Mouse (Mus musculus) ovary, postnatal 36 days (tissue): ENCODE measurements around the gene Tbc1d13.
"Not testable (repeated sequence)": the region's sequence is repeated elsewhere in the genome, so short reads cannot be mapped to it uniquely, and the experiment has no call there.

ENCODE experiments used
- DNase-seq: peaks from one replicate; pipeline ENCODE4 v3.0.0; 2022; ENCODE audit warnings: low spot score, mixed read lengths

Tbc1d13 gene

GRCm38 (mm10) chr2:30130156-30130555, 3.4 kb upstream of the Tbc1d13 start:
- no peak for DNase-seq

DNA sequence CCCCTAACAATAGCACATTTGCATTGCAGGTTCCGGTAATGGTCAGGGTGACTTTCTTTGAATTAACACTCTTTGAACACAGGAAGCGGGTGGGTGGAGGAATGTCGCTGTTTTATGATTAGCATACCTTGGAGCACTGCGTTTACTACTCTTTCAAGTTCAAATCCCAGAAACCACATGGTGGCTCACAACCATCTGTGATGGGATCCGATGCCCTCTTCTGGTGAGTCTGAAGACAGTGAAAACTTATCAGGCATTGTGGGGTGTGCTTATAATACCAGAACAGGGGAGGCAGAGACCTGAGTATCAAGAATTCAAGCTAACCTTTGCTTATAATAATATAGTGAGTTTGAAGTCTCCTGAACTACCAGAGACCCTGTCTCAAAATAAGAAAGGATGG, 2.3 kb upstream of the Tbc1d13 start:
- not testable (repeated sequence) for DNase-seq

DNA sequence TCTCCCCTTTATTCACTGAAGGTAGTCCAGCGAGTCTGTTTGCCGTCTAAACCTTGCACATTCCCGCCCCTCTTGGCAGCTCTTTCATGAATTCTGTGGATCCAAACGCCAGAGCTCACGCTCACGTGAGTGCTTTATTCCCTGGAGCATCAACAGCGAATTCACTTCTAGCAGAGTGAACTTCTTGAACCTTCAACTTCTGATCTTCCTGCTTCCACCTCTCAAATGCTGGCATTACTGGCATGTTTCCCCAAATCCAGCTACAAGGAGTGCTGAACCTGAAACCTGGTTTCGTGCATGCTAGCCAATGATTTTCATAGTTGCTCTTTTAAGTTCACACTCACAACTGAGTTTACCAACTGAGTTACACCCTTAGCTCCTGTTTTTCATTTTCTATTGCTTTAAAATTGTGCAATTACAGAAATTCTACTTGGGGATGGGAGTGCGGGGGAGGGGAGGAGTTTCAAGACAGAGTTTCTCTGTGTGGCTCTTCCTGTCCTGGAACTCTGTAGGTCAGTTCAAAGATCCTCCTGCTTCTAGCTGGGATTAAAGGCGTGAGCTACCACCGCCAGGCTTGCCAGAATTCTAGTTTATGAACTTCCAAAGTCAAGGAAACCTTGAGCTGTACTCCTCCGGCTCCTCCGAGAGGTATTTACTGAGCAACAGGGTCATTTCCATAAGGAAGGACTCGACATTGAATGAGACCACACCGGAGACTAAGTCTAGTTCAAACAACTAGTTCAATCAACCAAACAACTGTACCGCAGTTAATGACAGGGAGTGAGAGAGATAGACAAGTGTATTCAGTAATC, 539 bp upstream of the Tbc1d13 start:
- no peak for DNase-seq

DNA sequence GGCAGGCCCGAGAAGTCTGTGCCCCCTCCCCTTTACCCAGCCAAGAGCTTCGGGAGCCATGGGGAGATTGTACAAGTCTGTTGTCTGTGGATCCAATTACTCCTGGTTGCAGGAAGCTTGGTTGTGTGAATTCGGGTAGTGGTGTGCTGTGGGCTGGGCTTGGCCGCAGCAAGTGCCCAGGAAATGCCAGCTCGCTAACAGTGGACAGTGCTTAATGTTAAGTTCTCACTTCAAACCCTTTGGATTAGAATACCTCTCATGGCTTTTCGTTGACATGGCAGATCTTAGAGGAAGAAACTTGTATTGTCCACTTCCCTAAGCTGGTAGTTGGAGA, 799 bp downstream of the Tbc1d13 start:
- DNase-seq: no peak

DNA sequence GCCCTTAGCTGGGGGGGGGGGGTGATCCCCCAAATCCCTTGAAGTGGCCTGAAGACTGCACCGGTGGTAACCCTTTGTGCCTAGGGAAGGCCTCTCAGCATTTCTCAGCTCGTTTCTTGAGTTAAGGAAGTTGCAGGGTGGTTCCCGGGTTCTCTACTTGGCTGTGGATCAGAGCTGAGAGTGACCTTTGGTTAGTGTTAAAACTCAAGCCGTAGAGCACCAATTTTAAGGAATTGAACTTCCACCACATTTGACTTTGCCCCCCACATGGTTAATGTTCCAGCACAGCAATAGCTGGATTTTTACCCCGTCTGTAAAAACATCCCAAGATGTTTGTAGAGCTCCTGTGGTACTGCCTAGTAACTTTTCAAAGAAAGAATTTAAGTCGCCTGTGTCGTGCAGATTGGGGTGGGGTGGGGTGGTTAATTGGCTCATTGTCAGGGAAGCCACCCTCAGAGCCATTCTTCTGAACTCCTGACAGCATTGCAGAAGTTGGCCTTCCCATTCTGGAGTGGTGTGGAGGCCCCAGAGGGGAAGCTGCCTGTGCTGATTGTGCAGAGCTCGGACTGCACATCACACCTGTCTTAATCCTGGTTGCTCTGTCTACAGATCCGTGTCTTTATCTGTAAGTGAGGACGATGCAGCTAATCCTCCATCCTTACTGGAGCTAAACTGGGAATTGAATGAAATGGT, 1.5 kb downstream of the Tbc1d13 start:
- no peak for DNase-seq

DNA sequence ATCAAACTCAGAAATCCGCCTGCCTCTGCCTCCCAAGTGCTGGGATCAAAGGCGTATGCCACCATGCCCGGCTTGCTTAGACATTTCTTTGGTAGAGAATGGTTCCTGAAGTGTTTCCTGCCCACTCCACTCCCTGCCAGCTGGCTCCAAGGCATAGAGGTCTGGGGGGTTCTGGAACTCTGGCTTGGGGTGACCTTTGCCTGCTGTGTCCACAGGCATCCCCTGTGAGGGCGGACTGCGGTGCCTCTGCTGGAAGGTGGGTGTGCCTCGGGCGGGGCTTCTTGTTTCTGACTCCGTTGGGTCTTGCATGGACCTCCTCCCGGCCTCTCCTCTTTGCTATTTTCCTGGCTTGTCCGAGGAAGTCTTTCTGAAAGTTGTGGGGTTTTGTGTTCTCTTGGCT, 2.9 kb downstream of the Tbc1d13 start:
- DNase-seq: no peak

- not testable (repeated sequence) for DNase-seq
Measured at GRCm38 (mm10) chr2:30140021-30140420, 6.5 kb downstream of the Tbc1d13 start.

- DNase-seq: no peak
Measured at GRCm38 (mm10) chr2:30144436-30144835, 10.9 kb downstream of the Tbc1d13 start.

GRCm38 (mm10) chr2:30147466-30147865, 13.9 kb downstream of the Tbc1d13 start:
- peak; percentile 67 for DNase-seq

DNA sequence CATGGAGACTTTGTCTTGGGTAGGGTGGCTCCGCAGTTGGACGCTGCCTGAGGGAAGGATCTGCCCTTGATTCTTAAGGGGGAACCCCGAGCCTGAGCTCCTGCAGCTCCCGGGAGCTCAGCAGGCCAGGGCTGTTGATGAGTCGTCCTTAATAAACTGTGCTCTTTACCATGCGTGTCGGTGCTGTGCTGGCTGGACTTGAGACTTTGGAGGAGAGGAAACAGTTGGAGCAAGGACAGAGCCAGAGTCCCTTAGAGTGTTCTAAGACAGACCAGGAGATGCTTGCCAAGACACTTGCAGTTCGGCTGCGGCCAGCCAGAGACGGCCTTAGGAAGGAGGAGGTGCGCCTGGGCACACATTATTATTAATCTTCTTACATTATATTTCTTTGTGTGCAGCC, 18.3 kb downstream of the Tbc1d13 start:
- DNase-seq: peak; percentile 26

GRCm38 (mm10) chr2:30152616-30153015, 19.1 kb downstream of the Tbc1d13 start:
- no peak for DNase-seq

- DNase-seq: not testable (repeated sequence)
Measured at GRCm38 (mm10) chr2:30159871-30160270, 26.3 kb downstream of the Tbc1d13 start.

DNA sequence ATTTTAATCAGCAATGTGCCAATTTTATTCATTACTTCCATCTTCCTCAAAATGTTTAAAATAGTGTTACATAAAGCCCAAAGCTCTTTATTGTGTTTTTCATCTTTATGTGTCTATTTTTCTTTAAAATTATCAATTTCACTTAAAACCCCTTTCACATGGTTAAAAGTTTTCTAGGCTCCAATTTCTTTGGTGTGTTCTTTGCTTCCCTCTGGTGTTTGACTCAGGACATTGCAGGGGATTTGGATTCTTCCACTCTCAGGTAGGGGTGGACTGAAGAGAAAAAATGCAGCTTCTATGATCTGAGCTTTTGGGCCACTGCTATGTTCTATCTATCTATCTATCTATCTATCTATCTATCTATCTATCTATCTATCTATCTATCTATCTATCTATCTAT, 28.3 kb downstream of the Tbc1d13 start:
- no peak for DNase-seq

DNA sequence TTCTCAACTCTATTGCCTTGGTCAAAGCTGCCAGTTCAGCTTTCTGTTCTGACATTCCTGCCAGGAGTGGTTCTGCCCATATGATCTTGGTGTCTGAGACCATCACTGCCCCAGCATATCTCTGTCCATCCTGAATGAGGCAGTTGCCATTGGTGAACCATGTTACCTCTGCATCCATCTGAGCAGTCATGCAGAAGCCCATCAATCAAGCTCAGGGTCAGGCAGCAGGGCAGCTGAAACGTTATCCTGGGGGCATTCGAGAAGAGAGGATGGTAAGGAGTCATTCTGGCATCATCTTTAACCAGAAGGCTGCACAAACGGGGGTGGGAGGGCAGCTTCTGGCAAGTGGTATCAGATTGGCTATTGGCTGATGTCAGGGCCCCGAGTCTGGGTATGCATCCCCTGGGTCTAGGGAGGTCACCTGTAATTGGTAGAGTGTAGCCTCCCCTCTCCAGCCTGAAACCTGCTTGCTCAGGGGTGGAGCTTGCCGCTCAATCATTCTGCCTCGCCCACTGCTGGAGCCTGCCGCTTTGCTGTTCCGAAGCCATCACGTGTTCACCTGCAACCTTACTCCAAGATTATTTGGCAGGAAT, 30.9 kb downstream of the Tbc1d13 start:
- no peak for DNase-seq

DNA sequence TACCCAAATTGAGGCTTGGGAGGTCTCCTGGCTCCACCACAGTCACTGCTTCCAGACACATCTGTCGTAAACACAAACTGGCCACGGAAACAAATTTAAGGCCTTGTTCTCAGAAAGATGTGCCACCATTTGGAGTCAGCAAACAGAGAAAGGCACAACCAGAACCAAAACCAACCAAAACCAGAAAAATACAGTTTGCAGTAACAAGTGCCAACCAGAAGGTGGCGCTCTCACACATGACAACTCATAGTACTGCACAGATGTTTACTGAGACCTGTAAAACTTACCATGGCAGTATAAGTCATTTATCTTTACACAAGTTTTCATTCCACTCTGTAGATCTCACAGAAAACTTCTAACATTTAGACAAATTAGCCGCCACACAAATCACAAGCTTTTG, 33.1 kb downstream of the Tbc1d13 start:
- no peak for DNase-seq

GRCm38 (mm10) chr2:30171371-30171996, 37.9 kb downstream of the Tbc1d13 start, which contains the start of gene Endog:
Gene Endog, plus strand, starts transcription at chr2:30171493.
- peak; percentile 85 for DNase-seq

- no peak for DNase-seq
Measured at GRCm38 (mm10) chr2:30171997-30172382, 38.4 kb downstream of the Tbc1d13 start.

GRCm38 (mm10) chr2:30173541-30174240, 40.1 kb downstream of the Tbc1d13 start:
- DNase-seq: no peak

- no peak for DNase-seq
Measured at GRCm38 (mm10) chr2:30175897-30176296, 42.4 kb downstream of the Tbc1d13 start.

DNA sequence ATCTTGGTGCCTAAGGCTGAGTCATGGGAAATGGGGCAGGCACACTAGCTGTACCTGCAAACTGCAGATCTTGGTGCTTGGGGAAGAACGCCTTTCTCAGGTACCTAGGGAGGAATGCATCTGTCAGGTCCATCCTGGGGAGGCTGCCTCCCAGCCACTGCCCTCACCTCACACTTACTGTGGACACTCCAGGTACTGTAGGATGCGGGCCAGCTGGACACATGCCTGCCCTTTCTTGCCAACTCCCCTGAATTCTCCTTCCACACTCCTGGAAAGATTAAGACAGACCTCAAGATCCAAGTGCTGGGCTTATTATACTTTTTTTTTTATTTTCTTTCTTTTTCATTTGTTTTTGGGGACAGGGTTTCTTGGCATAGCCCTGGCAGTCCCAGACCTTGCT, 43.0 kb downstream of the Tbc1d13 start:
- DNase-seq: no peak

DNA sequence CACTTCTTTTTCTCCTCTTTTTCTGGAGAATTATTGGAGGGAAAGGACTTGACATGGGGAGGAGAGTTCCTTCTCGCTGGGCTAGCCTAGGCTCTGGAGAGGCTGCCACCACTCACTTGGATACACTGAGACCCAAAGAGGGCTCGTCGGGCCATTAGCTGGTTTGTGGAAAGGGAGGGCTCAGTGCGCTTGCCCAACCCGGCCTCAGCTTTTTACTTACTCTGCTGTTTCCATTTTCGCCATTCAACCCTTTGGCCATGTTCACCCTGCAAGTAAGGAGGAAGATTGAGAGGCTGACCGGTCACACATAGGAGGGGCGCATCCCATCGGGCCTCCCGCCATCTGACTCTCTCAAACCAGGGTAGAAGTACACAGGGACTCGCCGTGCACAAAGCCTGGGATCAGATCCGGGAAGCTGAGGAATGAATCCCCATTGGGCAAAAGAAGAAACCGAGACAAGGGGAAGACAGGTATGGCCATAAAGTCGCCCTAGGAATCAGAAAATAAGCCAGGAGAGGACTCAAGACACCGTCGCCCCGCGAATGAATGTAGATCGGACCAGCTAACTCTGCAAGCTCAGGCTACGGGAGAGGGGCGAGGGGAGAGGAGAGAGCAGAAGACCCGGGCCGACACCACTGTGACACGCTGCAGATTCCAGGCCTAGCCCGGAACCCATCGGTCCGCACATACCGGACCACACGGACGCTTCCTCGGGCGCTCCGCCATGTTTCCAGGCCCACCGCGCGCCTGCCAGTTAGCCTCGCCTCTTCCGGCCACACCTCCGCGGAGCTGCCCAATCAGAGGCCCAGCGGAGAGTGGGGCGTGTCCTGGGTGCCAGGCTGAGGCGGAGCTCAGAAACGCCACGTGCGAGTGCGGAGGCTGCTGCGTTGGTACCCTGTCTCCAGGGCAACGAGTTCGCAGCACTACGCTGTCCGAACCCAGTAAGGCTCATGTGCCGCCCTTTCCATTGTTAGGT, 44.4 kb downstream of the Tbc1d13 start, which contains the start of gene Spout1:
TSS of gene Spout1 (minus strand) at position 760 of the 976 bp plus-strand sequence.
- peak; percentile 95 for DNase-seq
